Mouse (Mus musculus) olfactory bulb, adult 2 months (tissue): ENCODE data around the gene Otogl.

ENCODE experiments used
- CTCF ChIP-seq: fragments of 200-500 bp; IDR thresholded peaks from 2 replicates; pipeline ENCODE4 v1.5.1; 2012; ENCODE audit warnings: low read depth, mild to moderate bottlenecking, low read length, moderate library complexity; ENCODE audit not compliant: insufficient read depth
- POLR2A ChIP-seq: fragments of 200-500 bp; IDR thresholded peaks from 2 replicates; pipeline ENCODE4 v1.6.1; 2012; ENCODE audit warnings: mild to moderate bottlenecking, low read depth, low read length, moderate library complexity; ENCODE audit not compliant: insufficient read depth

DNA sequence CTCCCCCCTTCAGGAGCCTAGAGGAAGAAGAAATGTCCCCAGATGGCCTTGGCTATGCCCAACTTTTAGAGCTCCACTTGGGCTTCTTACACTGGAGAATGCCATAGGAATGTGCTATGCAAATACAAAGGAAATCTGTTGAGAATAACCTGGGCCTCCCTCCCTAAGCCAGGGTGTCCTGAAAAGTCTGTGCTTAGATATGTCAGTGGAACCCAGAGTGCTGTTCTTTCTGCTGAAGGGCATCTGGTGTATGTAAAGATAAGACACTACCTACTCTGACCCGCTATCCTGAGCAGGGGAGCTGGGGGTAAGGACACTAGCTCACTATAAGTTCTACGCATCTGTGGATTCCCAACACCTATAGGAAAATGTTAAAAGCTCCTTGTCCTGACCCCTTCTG, 106.7 kb downstream of the Otogl start:
- TF ChIP-seq POLR2A: no peak
- TF ChIP-seq CTCF: no peak
